Mouse (Mus musculus) kidney, adult 2 months (tissue): ENCODE results near the gene Dnal4.

Experiments
- CTCF ChIP-seq: fragments of 200-500 bp; conservative IDR thresholded peaks from 2 replicates; pipeline ENCODE4 v1.5.1; 2011; ENCODE audit warnings: low read depth, mild to moderate bottlenecking, control low read depth, low read length, moderate library complexity, mixed read lengths; ENCODE audit not compliant: insufficient read depth, insufficient read length
- POLR2A ChIP-seq: fragments of 200-500 bp; IDR thresholded peaks from one replicate; pipeline ENCODE4 v1.6.1; 2011; ENCODE audit warnings: low read depth, low read length, control low read depth

DNA sequence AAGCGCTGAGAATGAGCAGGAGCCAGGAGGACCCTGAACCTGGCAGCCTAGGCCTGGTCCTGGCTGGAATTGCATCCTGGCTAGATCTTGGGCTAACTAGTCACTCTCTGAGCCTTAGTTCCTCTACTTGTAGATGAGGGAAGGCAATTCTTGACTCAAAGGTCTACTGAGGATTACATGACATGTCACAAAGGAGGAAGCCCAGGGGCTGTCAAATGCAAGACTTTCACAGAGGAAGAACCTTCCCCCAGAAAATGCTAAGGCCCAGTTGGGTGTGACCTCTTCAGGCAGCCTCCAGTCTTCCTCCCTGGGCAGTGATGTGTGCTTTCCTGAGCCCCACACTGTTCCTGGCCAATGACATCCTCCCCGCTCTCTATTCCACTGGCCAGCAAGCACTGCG, 20.5 kb downstream of the Dnal4 start:
- TF ChIP-seq CTCF (no peak), POLR2A (no peak)
